In the genomic region with DNA sequence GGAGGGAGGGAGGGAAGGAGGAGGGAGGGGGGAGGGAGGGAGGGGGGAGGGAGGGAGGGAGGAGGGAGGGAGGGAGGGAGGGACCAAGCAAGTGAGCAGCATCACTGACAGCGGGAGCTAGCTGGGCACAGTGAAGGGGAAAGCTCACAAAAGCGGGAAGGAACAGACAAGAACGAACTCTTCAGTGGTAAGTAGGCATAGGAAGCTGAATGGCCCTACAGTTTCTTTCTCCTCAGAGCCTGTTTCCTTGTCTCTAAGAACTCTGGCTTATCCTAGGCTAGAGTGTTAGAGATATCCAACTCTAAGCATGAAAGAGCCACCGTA, we compare ENCODE assay signal across 11 mouse cellular contexts. TPM values are rescaled to one million over a fixed set of nuclear protein-coding genes. Genes with fewer than 3 reads are reported as not detected.
DNase-seq lines count a peak whose midpoint lies in the region; ATAC-seq lines count a peak whose summit lies in the region.
"Had no signal": no experiment of that assay in that cellular context is flagged by ENCODE, and none has a peak within 500 bp of the region (broad histone marks: within the 10 kb centered on the region; RNA-seq: fewer than 3 reads in every experiment).

No protein-coding gene starts in this region.

- no peaks in the 10 kb centered on the region for H3K36me3 ChIP-seq in neural tube, embryonic 11.5 days (ENCODE audit: control insufficient read depth, insufficient read depth, low read length)
- no peaks in the 10 kb centered on the region for H3K36me3 ChIP-seq in limb, embryonic 10.5 days
- H3K36me3 ChIP-seq: G1E had no signal

- H3K4me2 ChIP-seq in neural tube, embryonic 11.5 days (ENCODE audit: low read depth): no peak overlapping the region

- no peak for ATAC-seq in cerebellum, adult (ENCODE audit: insufficient number of reproducible peaks, low FRiP score, low TSS enrichment)
- ATAC-seq in neural tube, embryonic 11.5 days (ENCODE audit: insufficient read depth, low FRiP score, low TSS enrichment): no peak

- no peak overlapping the region for H3K27ac ChIP-seq in neural tube, embryonic 11.5 days (ENCODE audit: low read depth, low read length)
- no peak overlapping the region for H3K27ac ChIP-seq in limb, embryonic 10.5 days

- WGBS in neural tube, embryonic 11.5 days: 34% methylated on average over 4 of the region's 4 CpGs
- 22% methylated on average over 4 of the region's 4 CpGs for WGBS in limb, embryonic 10.5 days

- H3K9me3 ChIP-seq in neural tube, embryonic 11.5 days (ENCODE audit: control insufficient read depth, low read length): no peaks in the 10 kb centered on the region
- H3K9me3 ChIP-seq in limb, embryonic 10.5 days (replicated peaks): no peaks in the 10 kb centered on the region

- no peaks in the 10 kb centered on the region for H3K27me3 ChIP-seq in neural tube, embryonic 11.5 days (ENCODE audit: control insufficient read depth, insufficient read depth, low read length)
- peaks cover 31% of the 10 kb centered on the region for H3K27me3 ChIP-seq in limb, embryonic 10.5 days (ENCODE audit: low read depth, poor library complexity, severe bottlenecking)

- H3K4me1 ChIP-seq in neural tube, embryonic 11.5 days (ENCODE audit: control insufficient read depth, insufficient read depth, low read length): 0 out of 2 replicates have a peak, but pooled peaks cover 4% of the 10 kb centered on the region
- H3K4me1 ChIP-seq in limb, embryonic 10.5 days: peaks cover 29% of the 10 kb centered on the region

- H3K4me3 ChIP-seq in neural tube, embryonic 11.5 days (ENCODE audit: low read depth, low read length): no peak overlapping the region
- H3K4me3 ChIP-seq in limb, embryonic 10.5 days: 0 out of 2 replicates have a peak overlapping the region, but pooled peaks have one; percentile 90

- H3K9ac ChIP-seq in neural tube, embryonic 11.5 days (ENCODE audit: low read length): no peak overlapping the region
- H3K9ac ChIP-seq: lung, embryonic 14.5 days had no signal

- peak; percentile 42 to 43 for DNase-seq in cerebellum, postnatal 14 days
- DNase-seq in neural tube, embryonic 11.5 days (ENCODE audit: low spot score): peak; percentile 9
- DNase-seq in neural tube, embryonic 10.5 days (ENCODE audit: extremely low spot score, low spot score): no peak
- DNase-seq in limb, embryonic 10.5 days (ENCODE audit: low spot score): no peak
- peak; percentile 34 for DNase-seq in retina, embryonic 14.5 days (ENCODE audit: low spot score)
- DNase-seq in urinary bladder, postnatal 10 days (ENCODE audit: low spot score): no peak
- no peak for DNase-seq in frontal cortex, postnatal 25 days (ENCODE audit: low spot score in 2 of 2)
- DNase-seq: B cell, adult 2 months had no signal

RNA-seq across cellular contexts. Expression of gene Ppm1h, which starts 2.5 kb away (rescaled TPM):
- polyA plus RNA-seq in neural tube, embryonic 11.5 days (2014; fragmentation: Nextera tagmentation; extraction: Ambion mirVana): 13.8 and 15.1 TPM in 2 replicates
- polyA plus RNA-seq in limb, embryonic 10.5 days (2016; fragmentation: Nextera tagmentation; extraction: Ambion mirVana): 2.9 and 4.4 TPM in 2 replicates
- polyA plus RNA-seq: G1E had no signal

Comparison
In these comparisons a context has a peak if more than half of its experiments do, and no peak if none do; other contexts are left out.
1. DNase-seq: peak in cerebellum, postnatal 14 days (2 of 2), neural tube, embryonic 11.5 days (single experiment) and retina, embryonic 14.5 days (single experiment); none in neural tube, embryonic 10.5 days (single experiment), limb, embryonic 10.5 days (single experiment), urinary bladder, postnatal 10 days (single experiment) and frontal cortex, postnatal 25 days (0 of 2).